Mouse (Mus musculus) liver, postnatal 0 days (tissue): ENCODE data around the gene Rftn1.

Experiments used
- CTCF ChIP-seq: sonication (generic); IDR thresholded peaks from 2 replicates; pipeline ENCODE4 v1.5.1; 2016; ENCODE audit warnings: antibody characterized with exemption, low read depth
- EP300 ChIP-seq: IDR thresholded peaks from 2 replicates; pipeline ENCODE4 v1.6.1; 2016; ENCODE audit warnings: antibody characterized with exemption, low read depth, mild to moderate bottlenecking

DNA sequence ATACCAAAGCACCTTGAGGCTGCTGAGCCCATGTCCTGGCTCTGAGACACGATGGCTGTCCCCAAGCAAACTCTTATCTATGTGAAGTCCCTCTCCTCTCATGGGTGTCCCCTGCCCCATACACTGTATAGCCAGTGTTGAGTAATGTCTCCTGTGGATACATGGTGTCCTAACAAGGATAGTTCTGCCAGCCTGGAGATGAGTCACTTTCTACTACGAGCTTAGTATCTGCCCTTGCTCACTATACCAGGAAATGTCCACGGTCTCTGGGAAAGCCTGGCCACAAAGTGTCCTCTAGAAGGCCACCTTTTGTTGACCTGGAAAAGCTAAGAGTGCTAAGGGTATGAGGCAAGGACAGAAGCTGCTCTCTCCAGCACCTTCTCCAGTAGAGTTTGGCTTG is 195.2 kb downstream of the Rftn1 start:
- no peak for TF ChIP-seq CTCF
- TF ChIP-seq EP300, result no peak
